Mouse (Mus musculus): ENCODE measurements around the gene Phf7. TPM values are rescaled to one million over a fixed set of nuclear protein-coding genes. Genes with fewer than 3 reads are reported as not detected.
A peak's percentile ranks its signal among the peaks of the same experiment; 100 is the strongest.

Phf7 gene
- polyA plus RNA-seq, 1 experiment from 2014 or later, result 13.9 TPM

DNA sequence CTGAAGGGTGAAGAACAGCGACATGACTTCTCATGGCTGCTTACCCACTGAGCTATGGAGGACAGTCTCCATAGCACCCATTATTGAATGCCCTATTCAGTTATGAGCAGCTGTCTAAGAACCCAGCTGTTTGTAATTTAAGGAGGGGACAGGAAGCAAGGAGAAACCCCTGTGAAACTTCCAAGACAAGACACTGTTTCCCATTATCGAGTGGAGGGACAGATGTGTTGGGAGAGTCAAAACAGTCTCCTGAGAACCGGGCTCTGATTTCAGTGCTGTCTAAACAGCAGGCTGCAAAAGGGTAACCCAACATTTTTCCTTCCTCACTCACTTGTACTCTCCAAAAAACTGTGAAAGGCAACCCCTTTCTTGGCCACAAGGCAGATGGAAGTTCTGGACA, 10.6 kb downstream of the Phf7 start:
- DNase-seq (ENCODE audit: low spot score), result no peak
- Histone ChIP-seq H3K27me3 (ENCODE audit: control insufficient read depth, insufficient read depth, low read length) (no peaks in the 10 kb centered on the region), H3K4me1 (replicated peaks; ENCODE audit: control insufficient read depth, insufficient read depth, low read length) (no peaks in the 10 kb centered on the region), H3K27ac (ENCODE audit: low read depth, low read length) (no peak overlapping the region), H3K9me3 (ENCODE audit: control insufficient read depth, low read length) (no peaks in the 10 kb centered on the region), H3K4me2 (replicated peaks; ENCODE audit: low read depth, low read length) (no peak overlapping the region), H3K4me3 (ENCODE audit: low read depth, low read length) (no peak overlapping the region), H3K9ac (ENCODE audit: low read depth, low read length) (no peak overlapping the region), H3K36me3 (ENCODE audit: control insufficient read depth, insufficient read depth, low read length) (no peaks in the 10 kb centered on the region)
- ATAC-seq (ENCODE audit: low FRiP score), result no peak
- 66% methylated on average over 3 of the region's 3 CpGs for WGBS

DNA sequence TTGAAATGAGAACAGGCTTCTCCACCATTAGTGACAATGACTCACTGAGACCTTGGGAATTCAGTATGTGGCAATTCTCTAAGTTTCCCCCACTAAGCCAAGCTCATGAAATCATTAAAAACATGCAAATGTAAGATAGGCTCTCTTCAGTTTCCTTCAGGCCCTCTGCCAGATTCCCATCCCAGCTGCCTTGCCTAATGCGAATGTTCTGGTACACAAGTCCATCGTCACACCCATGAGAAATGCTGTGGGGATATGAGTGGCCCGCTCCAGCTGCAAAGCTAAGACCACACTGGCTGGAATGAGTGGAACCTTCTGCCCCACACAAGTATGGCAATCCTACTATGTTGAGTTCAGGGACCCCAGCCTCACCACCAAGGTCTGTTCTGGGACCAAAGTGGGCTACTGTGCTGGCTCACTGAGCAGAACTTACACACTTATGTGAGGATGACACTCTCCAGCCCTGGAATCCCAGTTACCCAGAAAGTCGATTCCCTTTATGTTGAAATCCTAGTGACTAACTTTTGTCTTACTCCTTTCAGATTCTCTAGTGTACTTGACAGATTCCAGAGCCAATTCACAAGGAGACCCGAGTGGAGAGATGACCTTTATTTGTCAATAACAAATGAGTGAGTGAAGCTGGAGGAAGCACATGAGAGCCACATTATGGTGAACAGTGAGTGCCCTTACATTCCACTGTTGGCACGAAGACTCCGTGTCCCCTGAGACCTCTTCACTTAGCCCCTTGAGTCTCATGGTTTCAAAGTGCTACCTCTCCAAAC, 13.8 kb downstream of the Phf7 start:
- DNase-seq (ENCODE audit: low spot score), result no peak
- Histone ChIP-seq H3K9ac (ENCODE audit: low read depth, low read length) (no peak overlapping the region), H3K4me1 (replicated peaks; ENCODE audit: control insufficient read depth, insufficient read depth, low read length) (no peaks in the 10 kb centered on the region), H3K36me3 (ENCODE audit: control insufficient read depth, insufficient read depth, low read length) (no peaks in the 10 kb centered on the region), H3K27ac (ENCODE audit: low read depth, low read length) (no peak overlapping the region), H3K9me3 (ENCODE audit: control insufficient read depth, low read length) (no peaks in the 10 kb centered on the region), H3K4me2 (replicated peaks; ENCODE audit: low read depth, low read length) (no peak overlapping the region), H3K4me3 (ENCODE audit: low read depth, low read length) (no peak overlapping the region), H3K27me3 (ENCODE audit: control insufficient read depth, insufficient read depth, low read length) (no peaks in the 10 kb centered on the region)
- no peak for ATAC-seq (ENCODE audit: low FRiP score)
- 86% methylated on average over 7 of the region's 7 CpGs for WGBS

DNA sequence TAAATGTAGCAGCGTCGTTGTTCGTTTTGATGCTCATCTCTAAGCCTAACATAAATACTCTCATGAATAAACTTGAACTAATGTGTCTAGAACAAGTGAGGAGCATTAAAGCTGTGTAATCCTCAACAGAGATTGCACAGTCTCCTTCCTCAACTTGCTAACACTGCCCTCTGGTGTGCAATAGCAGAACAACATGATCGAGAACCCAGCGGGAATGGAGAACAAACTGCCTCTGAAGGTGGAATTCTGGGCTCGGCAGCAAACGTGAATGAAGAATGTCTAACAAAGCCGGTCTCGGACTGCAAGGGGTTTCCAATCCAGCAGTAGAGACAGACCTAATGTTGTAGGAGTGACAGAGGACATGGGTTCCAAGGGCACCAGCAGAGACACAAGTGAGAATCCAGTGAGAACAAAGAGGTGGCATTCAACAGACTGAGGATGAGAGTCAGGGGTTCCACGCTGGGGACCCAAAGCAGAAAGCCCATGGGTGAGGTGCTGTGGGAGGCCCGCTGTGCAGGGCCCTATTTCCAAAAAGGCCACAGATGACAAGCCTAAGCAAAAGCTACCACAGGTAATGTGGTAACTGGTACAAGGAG, 17.0 kb downstream of the Phf7 start:
- Histone ChIP-seq H3K4me2 (replicated peaks; ENCODE audit: low read depth, low read length) (no peak overlapping the region), H3K9me3 (ENCODE audit: control insufficient read depth, low read length) (no peaks in the 10 kb centered on the region), H3K4me1 (replicated peaks; ENCODE audit: control insufficient read depth, insufficient read depth, low read length) (no peaks in the 10 kb centered on the region), H3K27me3 (ENCODE audit: control insufficient read depth, insufficient read depth, low read length) (no peaks in the 10 kb centered on the region), H3K27ac (ENCODE audit: low read depth, low read length) (no peak overlapping the region), H3K9ac (ENCODE audit: low read depth, low read length) (no peak overlapping the region), H3K4me3 (ENCODE audit: low read depth, low read length) (no peak overlapping the region), H3K36me3 (ENCODE audit: control insufficient read depth, insufficient read depth, low read length) (no peaks in the 10 kb centered on the region)
- DNase-seq (ENCODE audit: low spot score) (peak; percentile 91), ATAC-seq (ENCODE audit: low FRiP score) (peak; percentile 40; the same call in 1 of the 2 replicates)
- WGBS, result 23% methylated on average over 11 of the region's 11 CpGs

DNA sequence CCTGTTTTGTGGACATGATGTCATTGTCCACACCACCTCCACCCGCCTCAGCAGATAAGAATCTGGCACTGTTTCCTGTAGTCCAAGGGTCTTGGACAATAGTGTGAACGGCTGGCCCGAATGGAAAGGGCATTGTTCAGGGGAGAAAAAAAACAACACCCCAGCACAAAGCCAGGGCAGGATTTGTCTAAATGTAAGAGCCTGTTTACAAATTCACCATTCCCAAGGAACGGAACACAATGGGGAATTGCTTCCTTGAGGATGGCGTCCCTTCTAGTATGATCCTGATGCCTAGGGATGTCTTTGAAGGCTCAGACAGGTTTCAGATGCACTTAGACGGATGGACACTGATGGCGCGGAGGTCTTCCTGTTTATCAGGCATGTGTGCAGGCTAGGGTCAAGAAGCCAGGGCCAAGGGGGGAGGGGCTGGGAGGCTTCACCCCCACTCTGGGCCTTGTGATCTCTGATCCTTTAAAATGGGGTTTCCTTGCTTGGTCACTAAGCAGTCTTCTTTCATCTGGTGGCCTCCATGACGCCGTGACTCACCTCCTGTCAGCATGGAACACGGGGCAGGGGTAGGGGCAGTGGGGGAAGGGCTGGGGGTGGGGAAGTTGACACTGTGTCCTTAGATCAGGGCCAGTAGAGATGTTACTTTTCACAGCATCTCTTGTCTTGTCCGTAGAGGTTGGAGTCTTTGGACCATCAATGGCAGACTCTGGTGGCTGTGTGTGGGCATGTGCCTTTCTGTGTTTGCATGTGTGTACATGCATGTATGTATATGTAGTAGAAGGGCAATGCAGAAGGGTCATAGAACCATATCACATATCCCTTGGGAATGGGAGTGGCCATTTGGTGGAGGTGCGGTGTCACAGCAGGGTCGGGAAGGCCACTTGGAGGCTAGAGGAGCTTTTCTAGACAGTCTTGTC, 17.8 kb downstream of the Phf7 start:
- H3K9ac ChIP-seq (ENCODE audit: low read depth, low read length), result no peak overlapping the region
- H3K9me3 ChIP-seq (ENCODE audit: control insufficient read depth, low read length), result no peaks in the 10 kb centered on the region
- no peaks in the 10 kb centered on the region for H3K4me1 ChIP-seq (replicated peaks; ENCODE audit: control insufficient read depth, insufficient read depth, low read length)
- no peak overlapping the region for H3K4me3 ChIP-seq (ENCODE audit: low read depth, low read length)
- no peak overlapping the region for H3K27ac ChIP-seq (ENCODE audit: low read depth, low read length)
- no peaks in the 10 kb centered on the region for H3K27me3 ChIP-seq (ENCODE audit: control insufficient read depth, insufficient read depth, low read length)
- H3K36me3 ChIP-seq (ENCODE audit: control insufficient read depth, insufficient read depth, low read length), result no peaks in the 10 kb centered on the region
- H3K4me2 ChIP-seq (replicated peaks; ENCODE audit: low read depth, low read length), result no peak overlapping the region
- 82% methylated on average over 14 of the region's 14 CpGs for WGBS
- ATAC-seq (ENCODE audit: low FRiP score), result peak; percentile 59; the same call in 1 of the 2 replicates
- DNase-seq (ENCODE audit: low spot score), result no peak

DNA sequence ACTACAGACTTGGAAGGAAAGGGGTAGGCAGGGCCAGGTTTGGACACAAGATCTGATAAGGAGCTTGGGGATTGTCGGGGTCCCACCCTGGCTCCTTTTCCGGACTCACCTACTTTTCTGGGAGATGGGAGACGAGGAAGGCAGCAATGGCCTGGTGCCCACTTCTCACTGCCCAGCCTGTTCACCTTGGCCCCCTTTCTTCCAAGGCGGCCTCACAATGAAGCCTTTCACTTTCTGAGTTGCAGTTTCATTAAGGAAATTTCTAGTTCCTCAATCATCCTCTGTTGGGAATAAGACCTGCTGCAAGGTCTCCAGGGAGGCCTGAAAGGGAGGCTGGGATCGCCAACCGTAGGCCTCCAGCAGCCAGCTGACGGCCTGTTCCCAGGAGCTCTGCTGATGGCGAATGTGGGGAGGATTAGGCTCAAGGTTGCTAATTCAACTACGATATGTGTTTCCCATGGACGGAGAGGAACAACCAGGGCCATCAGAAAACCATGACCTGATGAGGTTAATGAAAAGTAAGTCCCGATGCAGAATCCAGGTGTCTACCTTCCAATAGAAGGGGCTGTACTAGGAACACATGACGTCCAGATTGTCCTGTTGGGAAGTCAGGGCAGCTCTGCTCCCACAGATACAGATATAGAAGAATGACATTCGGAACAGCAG, 18.6 kb downstream of the Phf7 start:
- H3K9ac ChIP-seq (ENCODE audit: low read depth, low read length), result no peak overlapping the region
- DNase-seq (ENCODE audit: low spot score) (no peak), ATAC-seq (ENCODE audit: low FRiP score) (no peak)
- H3K4me2 ChIP-seq (replicated peaks; ENCODE audit: low read depth, low read length), result no peak overlapping the region
- no peaks in the 10 kb centered on the region for H3K4me1 ChIP-seq (replicated peaks; ENCODE audit: control insufficient read depth, insufficient read depth, low read length)
- H3K9me3 ChIP-seq (ENCODE audit: control insufficient read depth, low read length), result no peaks in the 10 kb centered on the region
- 88% methylated on average over 13 of the region's 13 CpGs for WGBS
- H3K4me3 ChIP-seq (ENCODE audit: low read depth, low read length), result no peak overlapping the region
- no peaks in the 10 kb centered on the region for H3K27me3 ChIP-seq (ENCODE audit: control insufficient read depth, insufficient read depth, low read length)
- no peaks in the 10 kb centered on the region for H3K36me3 ChIP-seq (ENCODE audit: control insufficient read depth, insufficient read depth, low read length)
- H3K27ac ChIP-seq (ENCODE audit: low read depth, low read length), result no peak overlapping the region

DNA sequence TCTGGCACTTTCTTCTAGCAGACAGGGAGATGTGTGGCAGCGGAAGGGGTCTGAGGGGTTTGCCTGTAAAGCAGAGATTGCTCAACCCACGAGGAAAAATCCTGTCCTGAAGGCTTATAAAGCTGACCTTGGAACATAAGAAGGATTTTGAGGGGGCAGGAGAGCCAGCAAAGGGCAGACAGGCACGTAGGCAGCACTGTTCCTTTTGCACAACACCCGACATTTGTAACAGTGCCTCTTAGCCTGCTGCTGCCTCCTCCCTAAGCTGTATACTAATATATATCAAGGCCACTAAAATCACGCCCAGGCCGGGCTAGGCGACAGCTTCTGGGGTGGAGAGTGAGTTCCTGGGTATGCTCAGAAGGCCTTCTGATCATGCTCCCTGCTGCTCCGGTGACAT, 20.7 kb downstream of the Phf7 start:
- ATAC-seq (ENCODE audit: low FRiP score) (no peak), DNase-seq (ENCODE audit: low spot score) (no peak)
- Histone ChIP-seq H3K4me1 (replicated peaks; ENCODE audit: control insufficient read depth, insufficient read depth, low read length) (no peaks in the 10 kb centered on the region), H3K27me3 (ENCODE audit: control insufficient read depth, insufficient read depth, low read length) (no peaks in the 10 kb centered on the region), H3K27ac (ENCODE audit: low read depth, low read length) (no peak overlapping the region), H3K4me3 (ENCODE audit: low read depth, low read length) (no peak overlapping the region), H3K4me2 (replicated peaks; ENCODE audit: low read depth, low read length) (no peak overlapping the region), H3K9ac (ENCODE audit: low read depth, low read length) (no peak overlapping the region), H3K36me3 (ENCODE audit: control insufficient read depth, insufficient read depth, low read length) (no peaks in the 10 kb centered on the region), H3K9me3 (ENCODE audit: control insufficient read depth, low read length) (no peaks in the 10 kb centered on the region)
- 76% methylated on average over 8 of the region's 8 CpGs for WGBS

DNA sequence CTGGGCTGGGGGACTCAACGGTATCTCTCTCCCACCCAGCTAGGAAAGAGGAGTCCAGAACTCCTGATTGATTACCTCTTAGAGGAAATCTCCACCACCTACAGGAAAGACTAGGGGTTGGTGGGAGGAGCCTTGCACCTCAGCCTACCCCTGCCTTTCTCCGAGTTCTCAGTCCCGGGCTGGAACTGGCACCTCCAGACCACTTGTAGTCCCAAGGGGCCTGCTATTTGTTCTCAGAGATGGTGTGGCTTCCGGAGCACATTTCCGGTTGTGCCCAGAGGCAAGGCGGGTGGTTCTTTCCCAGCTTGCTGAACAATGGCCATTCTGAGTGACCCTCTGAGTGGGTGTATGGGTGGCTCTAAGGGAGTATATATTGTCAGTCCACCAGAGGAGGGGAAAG, 22.9 kb downstream of the Phf7 start:
- Histone ChIP-seq H3K9me3 (ENCODE audit: control insufficient read depth, low read length) (no peaks in the 10 kb centered on the region), H3K36me3 (ENCODE audit: control insufficient read depth, insufficient read depth, low read length) (no peaks in the 10 kb centered on the region), H3K4me3 (ENCODE audit: low read depth, low read length) (no peak overlapping the region), H3K27me3 (ENCODE audit: control insufficient read depth, insufficient read depth, low read length) (no peaks in the 10 kb centered on the region), H3K9ac (ENCODE audit: low read depth, low read length) (no peak overlapping the region), H3K4me1 (replicated peaks; ENCODE audit: control insufficient read depth, insufficient read depth, low read length) (no peaks in the 10 kb centered on the region), H3K4me2 (replicated peaks; ENCODE audit: low read depth, low read length) (no peak overlapping the region), H3K27ac (ENCODE audit: low read depth, low read length) (no peak overlapping the region)
- 76% methylated on average over 6 of the region's 6 CpGs for WGBS
- DNase-seq (ENCODE audit: low spot score) (no peak), ATAC-seq (ENCODE audit: low FRiP score) (no peak)

DNA sequence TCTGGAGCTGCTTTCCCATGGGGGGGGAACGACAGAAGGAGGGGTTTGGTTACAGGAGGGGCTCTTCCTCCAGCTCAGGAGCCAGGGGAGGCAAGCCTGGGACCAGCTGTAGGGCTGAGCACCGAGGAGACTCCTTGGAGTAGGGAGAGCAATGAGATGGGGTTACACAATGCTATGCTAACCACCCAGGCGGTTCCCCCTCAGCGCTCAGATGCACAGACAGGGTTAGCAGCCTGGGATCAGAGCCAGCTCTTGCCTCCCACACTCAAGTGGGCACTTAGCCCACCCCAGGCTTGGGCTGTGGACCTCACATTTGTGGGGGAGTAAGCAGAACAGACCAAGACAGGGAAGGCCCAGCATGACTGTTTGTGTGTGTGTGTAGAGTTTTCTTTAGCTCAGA, 24.1 kb downstream of the Phf7 start:
- H3K27ac ChIP-seq (ENCODE audit: low read depth, low read length), result no peak overlapping the region
- no peaks in the 10 kb centered on the region for H3K9me3 ChIP-seq (ENCODE audit: control insufficient read depth, low read length)
- H3K4me3 ChIP-seq (ENCODE audit: low read depth, low read length), result no peak overlapping the region
- no peak overlapping the region for H3K4me2 ChIP-seq (replicated peaks; ENCODE audit: low read depth, low read length)
- DNase-seq (ENCODE audit: low spot score) (no peak), ATAC-seq (ENCODE audit: low FRiP score) (no peak)
- 71% methylated on average over 4 of the region's 4 CpGs for WGBS
- H3K9ac ChIP-seq (ENCODE audit: low read depth, low read length), result no peak overlapping the region
- H3K27me3 ChIP-seq (ENCODE audit: control insufficient read depth, insufficient read depth, low read length), result no peaks in the 10 kb centered on the region
- H3K36me3 ChIP-seq (ENCODE audit: control insufficient read depth, insufficient read depth, low read length), result no peaks in the 10 kb centered on the region
- no peaks in the 10 kb centered on the region for H3K4me1 ChIP-seq (replicated peaks; ENCODE audit: control insufficient read depth, insufficient read depth, low read length)

Measured in hindbrain, embryonic 11.5 days (tissue).